Mouse (Mus musculus) layer of hippocampus, adult 11-12 months (tissue): ENCODE measurements at regions not wholly inside any gene's neighbourhood (a gene's known extent, or its start where the extent isn't known, plus 50 kb on each side); places are given as distances from the start of the nearest gene placed in this dataset.
A peak's percentile ranks its signal among the peaks of the same experiment; 100 is the strongest.

ENCODE experiments used
- DNase-seq: peaks from one replicate; pipeline ENCODE4 v3.0.0; 2022; ENCODE audit warnings: low spot score

- DNase-seq: peak; percentile 24
These were observed 115.4 kb upstream of the Sorcs3 start for GRCm38 (mm10) chr19:48090393-48090792.

GRCm38 (mm10) chr19:48097363-48097762 is 108.5 kb upstream of the Sorcs3 start:
- peak; percentile 56 for DNase-seq

DNA sequence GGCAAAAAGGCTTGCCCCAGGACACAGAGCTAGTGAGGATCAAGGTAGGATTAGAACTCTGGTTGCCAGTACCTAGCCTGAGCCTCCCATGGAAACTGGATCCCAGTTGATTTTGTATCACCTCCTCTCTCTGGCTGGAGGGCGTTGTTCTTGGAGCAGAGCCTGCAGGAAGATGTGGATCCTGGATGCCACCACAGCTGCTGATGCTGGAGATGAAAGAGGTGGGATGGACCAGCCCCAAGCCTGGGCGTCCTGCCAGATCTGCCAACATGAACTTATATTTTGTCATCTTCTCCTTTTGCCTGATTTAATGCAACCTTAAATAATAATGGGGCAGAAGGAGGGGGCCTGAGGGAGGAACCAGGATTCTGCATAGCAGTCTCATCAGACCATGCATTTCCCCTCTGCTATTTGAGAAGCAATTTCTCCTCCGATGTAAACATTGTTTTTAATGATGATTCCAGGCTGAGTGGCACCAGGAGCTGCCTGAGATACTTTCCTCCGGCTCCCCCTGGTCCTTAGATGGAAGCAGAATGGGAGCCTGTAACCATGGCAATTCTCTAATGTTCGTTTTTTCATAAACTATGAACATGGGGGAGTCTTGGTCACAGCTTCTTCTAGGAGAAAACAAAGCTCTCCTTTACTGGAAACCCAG is 107.8 kb upstream of the Sorcs3 start:
- DNase-seq: peak; percentile 42

GRCm38 (mm10) chr19:48100991-48101390 is 104.8 kb upstream of the Sorcs3 start:
- no peak for DNase-seq

DNA sequence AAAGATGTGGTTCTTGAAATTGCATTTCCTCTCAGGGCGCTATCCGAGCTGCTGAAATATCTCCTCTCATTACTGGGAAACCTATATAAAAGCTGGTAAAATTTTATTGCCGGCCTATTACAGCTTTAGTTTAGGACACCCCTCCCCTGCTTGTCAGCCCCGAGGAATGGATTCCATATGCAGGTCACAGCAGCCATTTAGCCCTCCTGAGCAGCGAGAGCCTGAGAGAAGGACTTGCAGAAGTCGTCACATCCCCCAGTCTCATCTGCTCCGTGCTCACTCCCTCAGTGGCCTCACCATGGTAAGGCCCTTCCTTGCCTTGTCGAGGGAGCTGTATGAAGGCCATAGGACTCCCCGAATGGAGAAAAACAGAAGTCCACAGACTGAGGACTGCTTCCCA is 90.7 kb upstream of the Sorcs3 start:
- no peak for DNase-seq

GRCm38 (mm10) chr19:48115728-48116127 is 90.1 kb upstream of the Sorcs3 start:
- DNase-seq: no peak

DNA sequence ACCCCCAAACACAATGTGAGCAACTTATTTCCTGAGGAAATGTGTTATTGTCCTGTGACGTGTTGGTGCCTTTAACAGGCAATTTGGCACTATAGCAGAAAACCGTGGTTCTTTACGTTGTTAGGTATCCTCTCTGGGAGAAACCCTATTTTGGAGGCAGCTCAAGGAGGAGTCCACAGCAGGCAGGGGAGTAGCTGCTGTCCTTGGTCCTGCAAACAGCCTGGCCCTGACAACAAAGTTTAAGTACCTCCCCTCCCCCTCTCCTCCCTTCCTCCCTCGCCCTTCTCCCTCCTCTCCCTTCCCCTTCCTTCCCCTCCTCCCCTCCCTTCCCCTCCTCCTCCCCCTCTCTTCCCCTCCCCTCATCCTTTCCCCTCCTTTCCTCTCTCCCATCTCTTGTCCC is 89.1 kb upstream of the Sorcs3 start:
- DNase-seq: no peak

DNA sequence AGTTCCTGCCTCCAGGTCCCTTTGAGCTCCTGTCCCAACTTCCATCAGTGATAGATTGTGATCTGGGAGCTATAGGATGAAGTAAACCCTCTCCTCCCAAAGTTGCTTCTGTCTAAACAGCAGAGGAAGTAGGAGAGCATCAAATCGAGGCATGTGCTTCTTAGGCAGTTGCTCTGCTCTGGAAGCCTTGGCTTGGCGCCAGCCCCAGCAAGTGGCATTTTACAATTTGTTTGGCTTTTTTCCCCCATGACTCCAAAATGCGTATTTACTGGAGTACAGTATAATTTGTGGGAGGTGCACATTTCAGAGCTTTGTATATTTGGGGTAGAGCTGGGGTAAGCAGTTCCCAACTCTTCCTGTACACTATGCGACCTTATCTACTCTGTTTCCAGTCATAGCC is 88.2 kb upstream of the Sorcs3 start:
- DNase-seq: no peak

DNA sequence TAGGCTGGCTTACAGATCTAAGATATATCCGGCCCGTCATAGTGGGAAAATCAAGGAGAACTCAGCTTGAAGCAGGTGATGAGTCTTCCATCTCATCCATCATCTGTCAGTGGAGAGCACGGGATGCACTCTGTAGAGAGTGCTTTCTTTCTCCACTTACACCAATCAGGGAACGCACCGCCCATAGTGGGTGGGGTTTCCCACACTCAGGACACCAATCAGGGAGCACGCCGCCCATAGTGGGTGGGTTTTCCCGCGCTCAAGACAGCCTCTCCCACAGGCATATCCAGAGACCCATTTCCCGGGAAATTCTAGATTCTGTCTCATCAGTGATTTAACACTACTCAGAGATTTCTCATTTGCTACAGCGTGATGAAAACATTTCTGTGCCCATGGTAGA is 83.5 kb upstream of the Sorcs3 start:
- no peak for DNase-seq

DNA sequence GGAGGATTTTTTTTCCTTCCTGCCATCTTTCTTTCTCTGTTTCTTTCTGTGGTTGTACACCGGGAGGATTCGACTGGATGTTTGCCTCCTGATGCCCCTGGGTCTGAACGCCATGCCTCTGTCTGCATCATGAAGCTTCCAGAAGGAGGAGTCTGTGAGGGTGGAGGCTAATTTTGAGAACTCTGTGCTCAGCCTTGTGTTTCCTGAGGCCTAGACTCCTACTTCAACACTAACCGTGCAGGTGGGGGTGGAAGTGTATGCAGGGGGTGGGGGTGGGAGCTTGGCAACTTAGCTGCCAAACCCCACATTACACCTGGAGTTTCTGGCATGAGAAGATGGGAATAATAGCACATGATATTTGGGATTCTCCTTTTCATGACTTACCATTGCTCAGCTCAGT is 82.0 kb upstream of the Sorcs3 start:
- no peak for DNase-seq

GRCm38 (mm10) chr19:48125731-48126130 is 80.1 kb upstream of the Sorcs3 start:
- DNase-seq: no peak

DNA sequence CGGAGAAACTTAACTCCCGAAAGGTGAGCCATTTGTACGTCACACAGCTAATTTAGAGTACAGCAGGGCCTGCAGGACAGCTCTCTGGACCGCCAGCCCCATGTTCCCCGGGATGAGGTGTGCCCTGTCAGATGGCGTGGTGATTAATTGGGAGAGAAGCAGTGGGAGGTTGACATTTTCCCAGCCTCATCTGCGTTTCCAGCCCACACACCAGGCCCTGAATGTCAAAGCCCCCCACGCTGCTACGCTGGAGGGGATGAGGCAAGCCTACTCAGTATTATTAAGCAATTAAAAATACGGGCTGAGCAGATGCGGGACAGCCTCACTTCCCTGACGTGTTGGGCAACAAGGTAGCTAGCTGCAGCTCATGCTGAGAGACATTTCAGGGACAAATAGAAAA is 77.7 kb upstream of the Sorcs3 start:
- DNase-seq: peak; percentile 62

GRCm38 (mm10) chr19:48136231-48136630 is 69.6 kb upstream of the Sorcs3 start:
- DNase-seq: no peak

DNA sequence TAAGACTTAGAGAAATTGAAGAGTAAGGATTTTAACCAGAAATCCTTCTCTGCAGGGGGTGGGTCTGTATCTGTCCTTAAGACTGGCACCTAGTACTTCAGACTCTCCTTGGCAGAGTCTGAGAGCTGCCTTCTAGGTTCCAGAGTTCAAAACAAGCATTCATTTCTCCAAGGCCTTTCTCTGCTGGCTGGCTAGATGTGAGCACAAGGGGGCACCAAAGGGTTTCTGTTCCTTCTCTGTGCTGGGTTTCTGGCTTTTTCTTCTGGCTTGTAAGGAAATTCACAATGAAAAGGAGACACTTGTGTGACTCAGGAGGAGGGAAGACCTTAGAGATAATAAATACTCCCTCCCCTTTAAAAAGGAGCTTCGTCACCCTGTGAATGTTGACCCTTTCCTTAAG is 61.7 kb upstream of the Sorcs3 start:
- DNase-seq: peak; percentile 67
